Mouse (Mus musculus) CD8-positive naive resting alpha-beta T cell, adult 2 months (primary cell): Measurements from ENCODE around the gene Rtn4rl1.
A peak's percentile ranks its signal among the peaks of the same experiment; 100 is the strongest.
"Not testable (repeated sequence)": the region's sequence is repeated elsewhere in the genome, so short reads cannot be mapped to it uniquely, and the experiment has no call there.

Experiments used
- DNase-seq, 2 experiments: peaks; one replicate each; pipeline ENCODE4 v3.0.0; 2022; ENCODE audit warnings: low read depth in 2 of 2, low spot score in 2 of 2

Rtn4rl1 gene

DNA sequence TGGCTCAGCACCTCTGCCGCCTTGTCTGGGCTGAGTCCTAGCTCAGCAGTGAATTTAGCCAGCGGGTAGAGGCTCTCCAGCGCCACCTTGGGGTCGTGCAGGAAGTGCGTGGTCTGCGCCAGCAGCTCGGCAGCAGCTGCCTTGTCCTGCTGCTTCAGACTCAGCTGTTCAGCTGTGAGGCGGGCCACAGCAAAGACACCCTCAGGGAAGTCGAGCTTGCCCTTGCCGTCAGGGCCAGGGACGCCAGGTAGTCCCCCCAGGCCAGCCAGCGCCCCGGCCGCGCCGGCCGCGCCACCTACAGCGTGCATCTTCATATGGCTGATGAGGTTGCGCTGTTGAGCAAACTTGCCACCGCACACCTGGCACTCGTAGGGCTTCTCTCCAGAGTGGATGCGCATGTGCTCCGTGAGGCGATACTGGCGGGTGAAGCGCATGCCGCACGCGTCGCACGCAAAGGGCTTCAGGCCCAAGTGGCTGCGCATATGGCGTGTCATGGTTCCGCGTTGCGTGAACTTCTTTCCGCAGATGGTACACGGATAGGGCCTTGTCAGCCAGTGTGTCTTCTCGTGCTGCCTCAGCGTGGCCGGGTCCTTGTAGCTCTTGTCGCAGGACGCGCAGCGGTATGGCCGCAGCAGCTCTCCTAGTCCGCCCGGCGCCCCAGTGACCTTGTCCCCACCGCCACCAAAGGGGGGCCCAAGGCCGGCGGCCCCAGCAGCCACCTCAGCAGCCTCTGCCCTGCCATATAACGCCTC, 28.0 kb upstream of the Rtn4rl1 start:
- peak; percentile 73 to 84 for DNase-seq

DNA sequence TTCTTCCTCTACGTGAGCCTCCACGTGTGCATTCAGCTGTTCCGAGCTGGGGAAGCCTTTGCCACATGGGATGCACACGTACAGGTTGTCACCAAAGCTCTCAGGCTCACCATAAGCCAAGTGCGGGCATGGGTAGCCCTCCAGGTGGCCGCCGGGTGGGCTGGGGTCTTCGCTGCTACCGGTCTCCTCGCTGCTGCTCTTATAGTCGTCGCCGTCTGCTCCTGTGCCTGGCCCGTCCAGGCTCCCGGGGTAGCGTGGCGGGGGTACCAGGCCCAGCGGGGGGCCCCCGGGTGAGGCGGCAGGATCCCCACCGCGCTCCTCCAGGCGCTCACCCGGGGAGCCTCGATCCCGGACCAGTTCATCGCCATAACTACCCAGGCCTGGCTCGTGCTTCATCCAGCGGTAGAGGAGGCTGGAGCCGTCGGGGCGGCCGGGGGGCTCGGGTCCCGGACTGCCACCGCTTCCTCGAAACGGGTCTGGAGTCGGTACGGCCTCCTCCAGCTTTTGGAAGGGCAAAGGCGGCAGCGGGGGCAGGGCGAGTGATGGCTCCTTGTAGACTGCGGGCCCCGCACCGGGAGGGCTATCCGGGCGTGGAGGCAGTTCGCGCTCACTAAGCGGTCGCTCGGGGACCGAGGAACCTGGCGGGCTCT, 27.3 kb upstream of the Rtn4rl1 start:
- no peak for DNase-seq

DNA sequence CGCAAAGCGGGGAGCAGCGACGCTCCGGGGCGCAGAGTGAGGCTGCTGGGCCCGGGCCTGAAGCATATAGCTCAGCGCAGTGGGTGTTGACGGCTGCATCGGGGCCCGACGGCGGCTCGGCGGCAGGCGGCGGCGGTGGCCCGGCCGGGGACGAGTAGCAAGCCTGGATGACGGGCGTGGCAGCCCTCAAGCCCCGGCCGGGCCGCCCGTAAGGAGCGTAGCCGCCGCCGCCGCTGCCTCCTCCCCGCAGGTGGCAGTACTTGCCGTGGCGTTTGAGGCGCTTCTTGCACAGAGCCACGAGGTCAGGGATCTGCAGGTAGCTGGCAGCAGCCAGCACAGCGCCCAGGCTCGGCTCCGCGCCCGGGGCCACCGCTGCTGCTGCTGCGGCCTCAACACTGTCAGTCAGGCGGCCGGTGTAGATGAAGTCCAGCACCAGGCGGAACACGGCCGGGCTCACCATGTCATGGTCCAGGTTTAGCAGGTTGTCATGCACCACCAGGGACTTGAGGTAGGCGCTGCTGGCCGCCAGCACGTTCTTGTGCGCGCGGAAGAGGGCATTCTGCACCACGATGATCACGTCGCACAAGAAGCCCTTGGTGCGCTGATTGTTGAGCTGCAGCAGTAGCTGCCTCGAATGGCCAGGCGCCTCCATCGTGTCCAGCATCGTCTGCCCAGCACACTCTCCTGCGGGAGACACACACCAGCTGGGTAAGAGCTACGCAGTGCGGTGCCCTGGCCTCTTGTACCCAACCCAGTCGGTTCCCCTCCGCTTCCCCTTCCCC, 26.5 kb upstream of the Rtn4rl1 start:
- peak; percentile 28 to 29 for DNase-seq

DNA sequence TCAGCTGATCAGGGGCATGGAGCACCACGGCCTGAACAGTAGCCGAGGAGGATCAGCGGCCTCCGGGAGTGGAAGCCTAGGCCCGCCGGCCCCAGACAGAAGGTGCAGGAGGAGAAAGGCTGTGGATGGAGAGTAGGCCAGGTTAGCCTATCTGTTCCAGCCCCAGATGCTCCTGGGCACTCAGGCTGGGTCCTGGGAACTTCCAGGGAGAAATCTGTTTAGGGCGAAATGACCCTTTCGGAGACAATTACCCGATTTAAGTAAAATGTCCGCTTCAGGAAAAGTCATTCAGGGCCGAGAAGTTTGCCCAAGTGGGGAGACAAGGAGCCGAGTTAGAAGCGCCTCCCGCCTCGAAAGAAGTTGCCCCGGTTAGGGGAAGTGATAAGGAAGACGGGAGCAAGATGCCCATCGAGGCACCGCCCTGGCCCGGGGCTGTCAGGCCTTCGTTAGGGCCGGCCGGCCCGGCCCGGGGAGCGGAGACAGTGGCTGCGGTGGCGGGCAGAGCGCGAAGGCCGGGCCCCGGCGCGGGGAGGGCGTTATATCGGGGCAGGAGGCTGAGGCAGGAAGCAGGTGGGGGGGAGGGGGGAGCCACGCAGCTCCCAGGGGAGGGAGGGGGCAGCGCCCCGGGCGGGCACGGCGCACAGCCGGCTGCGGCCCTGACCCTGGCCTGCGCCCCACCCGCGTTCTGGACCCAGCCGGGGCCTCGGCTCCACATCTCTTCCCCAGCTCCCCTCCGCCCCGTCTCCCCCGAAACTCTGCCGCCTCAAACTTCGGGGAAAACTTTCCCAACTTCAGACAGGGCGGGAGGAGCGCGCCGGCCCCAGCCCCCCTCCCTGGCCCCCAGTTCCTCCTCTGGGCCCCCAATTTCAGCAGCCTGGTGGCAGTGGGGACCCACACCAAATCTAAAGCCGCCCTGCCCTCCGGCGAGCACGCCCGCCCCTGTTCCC, 25.7 kb upstream of the Rtn4rl1 start:
- no peak for DNase-seq

DNA sequence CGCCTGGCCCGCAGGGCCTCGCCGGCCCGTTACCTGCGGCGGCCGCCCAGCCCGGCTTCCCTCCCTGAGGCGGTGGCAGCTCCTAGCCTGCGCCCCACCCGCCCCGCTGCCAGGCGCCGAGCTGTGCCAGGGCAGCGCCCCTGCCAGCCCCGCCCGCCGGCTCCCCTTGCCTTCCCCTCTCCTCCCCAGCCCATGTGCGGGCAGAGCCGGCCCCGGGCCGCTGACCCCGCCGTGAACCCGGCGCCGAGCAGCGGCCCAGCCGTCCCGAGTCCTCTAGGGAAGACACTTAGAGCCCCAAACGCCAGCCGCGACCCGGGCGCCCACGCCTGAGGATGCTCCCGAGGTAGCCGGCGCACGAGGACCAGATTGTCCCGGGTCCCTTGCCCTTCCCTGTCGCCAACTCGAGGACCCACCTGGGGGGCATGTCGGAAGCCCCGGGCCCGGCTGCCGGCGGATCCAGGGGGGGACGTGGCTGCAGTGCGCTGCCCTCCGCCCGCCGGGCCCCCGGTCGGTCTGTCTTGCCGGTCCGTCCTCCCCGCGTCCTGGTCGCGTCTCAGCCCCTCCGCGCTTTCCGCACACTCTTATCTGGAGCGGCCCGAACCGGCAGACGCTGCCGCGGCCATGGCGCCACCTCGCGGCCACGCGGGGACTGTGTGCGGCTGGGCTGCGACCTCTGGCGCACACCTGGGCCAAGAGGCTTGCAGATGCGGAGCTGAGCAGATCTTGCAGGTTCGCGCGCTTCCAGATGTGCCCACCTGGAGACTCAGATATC, 24.8 kb upstream of the Rtn4rl1 start:
- peak; percentile 83 to 88 for DNase-seq

DNA sequence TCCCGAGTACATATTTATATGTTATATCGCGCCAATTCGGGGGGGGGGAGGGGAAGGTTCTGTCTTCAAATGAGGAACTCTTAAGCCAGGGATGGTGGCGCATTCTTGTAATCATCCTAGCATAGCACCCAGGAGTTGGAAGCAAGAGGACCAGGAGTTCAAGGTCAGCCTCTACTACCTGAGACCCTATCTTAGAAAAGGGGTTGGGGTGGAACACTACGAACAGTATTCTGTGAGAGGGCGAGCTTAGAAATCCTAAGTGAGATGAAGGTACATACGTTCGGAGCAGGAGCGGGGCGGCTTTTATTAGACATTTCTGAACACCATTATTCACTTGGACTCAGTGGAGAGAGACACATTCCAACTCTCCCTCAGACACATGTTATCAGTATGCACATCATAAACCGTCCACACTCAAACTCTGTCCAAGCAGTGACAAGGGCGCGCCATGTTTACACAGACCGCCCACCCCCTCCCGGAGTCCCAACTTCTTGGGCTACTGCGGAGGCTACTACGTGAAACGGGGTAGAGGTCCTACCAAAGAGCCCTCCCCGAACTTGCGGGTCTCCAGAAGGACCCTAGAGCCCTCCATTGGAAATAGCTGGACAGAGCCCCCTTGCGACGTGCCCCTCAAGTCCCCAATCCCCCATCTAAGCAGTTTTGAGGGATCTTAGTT, 24.0 kb upstream of the Rtn4rl1 start, which contains the start of gene Hic1:
Gene Hic1 (minus strand): TSS at position 115 of the 676 bp plus-strand sequence.
- no peak for DNase-seq

DNA sequence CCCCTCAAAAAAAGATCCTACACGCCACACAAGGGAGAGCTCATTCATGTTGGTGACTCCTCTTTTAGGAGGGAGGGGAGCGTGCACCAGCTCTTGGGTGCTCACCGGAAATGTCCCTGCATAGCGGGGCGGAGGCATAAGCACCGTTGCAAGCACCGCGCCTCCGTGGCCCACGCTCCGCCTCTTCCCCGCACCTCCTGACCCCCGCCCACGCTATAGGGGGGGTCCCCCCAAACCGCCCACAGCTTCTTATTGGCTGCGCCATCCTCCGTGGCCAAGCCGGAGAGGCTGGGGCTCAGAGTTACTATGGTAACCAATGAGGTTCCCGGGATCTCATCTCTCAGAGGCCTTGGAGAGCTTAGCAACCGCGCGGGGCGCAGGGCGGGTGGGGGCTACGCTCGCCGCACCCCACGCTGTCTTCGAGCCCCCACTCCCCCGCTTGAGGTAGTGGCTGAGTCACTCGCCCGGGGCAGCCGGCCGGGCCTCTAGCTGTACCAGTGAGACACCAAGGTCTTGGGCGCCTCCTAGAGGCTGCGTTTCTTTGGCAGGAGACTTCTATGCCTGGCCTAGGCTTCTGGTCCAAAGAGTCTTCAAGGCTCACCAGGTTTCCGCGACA, 23.3 kb upstream of the Rtn4rl1 start:
- DNase-seq: peak; percentile 74 to 84

DNA sequence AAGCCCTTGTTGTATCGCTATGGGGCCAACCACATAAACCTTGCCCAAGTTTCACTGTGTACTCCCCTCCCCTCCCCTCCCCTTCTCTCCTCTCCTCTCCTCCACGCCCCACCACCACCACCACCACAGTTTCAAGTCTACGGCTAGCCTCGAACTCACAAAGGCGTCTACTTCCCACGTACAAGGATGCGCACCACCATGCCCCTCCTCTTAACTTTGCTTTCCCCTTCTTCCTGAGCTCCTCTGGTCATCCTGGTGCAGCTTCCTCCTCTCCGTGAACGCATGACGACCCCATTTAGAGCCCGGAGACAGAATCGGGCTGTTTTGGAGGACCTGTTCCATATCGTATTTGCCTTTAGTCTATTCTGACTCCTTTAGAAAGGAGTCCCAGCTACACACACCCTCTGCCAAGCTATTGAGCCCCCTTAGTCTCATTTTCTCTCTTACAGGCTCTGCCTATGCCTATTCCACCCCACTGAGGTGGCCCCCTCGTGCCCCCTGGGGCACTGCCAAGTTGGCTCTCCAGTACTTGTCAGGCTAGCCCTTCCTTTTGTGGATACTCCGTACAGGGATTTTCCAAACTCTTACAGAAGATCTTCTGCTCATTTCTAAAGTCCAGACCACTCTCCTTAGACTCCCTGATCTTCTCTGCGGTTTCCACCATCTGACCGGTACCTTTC, 22.3 kb upstream of the Rtn4rl1 start:
- no peak for DNase-seq

DNA sequence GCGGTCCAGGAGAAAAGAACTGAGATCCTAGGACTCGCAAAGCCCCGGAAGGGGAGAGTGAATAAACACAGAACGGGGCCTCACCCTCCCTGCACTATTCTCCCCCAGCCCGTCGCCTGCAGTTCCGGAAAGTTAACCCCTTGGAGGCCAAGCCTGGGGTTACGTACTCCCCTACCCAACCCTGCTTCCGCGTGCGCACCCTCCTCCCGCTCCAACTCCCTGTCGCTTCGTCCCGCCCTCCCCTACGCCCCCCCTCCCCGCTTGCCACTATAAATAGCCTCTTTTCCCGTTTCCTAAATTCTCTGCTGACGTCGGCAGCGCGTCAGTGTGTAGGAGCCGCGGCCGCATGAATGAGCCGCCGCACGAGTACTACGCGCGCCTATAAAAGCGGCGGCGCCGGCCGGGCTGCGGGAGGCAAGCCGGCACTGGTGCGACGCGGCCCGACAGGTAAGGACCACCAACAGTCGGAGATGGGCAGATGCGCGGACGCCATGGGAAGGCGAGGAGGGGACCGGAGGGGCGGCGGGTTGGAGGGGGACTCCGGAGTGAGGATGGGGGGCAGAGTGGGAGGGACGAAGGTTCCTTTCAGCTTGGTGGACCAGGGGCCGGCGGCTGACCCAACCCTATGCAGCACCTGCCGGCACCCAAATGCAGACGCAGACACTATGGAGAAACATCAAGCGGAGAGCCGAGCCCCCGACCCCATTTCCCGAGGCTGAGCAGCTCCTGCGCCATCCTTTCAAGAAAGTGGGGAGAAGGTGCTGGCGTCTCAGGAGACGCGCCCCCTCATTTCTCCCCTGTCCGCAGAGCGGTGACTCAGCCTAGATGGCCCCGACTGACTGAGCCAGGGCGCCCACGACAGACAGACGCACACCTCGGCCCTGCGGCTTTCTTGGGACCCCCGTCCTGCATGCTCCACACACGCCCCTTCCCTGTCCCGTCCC, 21.2 kb upstream of the Rtn4rl1 start:
- DNase-seq: peak in 1 of 2 experiments; percentile 19

DNA sequence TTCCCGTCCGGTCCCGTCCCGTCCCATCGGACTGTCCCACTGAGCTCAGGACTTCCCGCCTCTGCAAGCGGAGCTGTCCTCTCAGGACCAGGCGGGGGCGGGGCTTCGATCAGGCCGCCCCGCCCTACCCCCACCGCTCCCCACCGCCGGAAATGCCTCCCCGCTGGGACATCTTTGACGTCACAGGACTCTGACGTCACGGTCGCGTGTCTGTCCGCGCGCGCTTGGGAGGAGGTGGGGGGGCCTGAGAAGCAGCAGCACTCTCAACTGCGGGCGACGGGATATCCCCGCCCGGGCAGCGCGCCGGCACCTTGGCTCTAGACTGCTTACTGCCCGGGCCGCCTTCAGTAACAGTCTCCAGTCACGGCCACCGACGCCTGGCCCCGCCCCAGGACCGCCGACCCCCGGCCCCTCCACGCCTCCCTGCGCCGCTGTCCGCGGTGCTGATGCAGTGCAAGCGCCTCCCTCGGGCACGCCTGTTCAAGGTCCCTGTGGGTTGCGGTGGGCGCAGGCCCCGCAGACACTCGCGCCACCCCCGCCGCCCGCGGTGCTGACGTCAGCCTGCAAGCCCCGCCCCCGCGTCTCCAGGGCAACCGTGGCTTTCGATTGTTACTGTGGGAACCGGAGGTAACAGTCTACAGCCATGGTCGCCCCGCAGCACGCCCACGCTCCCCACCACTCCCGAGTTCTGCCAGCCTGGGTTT, 20.3 kb upstream of the Rtn4rl1 start:
- DNase-seq: peak; percentile 99 to 100

DNA sequence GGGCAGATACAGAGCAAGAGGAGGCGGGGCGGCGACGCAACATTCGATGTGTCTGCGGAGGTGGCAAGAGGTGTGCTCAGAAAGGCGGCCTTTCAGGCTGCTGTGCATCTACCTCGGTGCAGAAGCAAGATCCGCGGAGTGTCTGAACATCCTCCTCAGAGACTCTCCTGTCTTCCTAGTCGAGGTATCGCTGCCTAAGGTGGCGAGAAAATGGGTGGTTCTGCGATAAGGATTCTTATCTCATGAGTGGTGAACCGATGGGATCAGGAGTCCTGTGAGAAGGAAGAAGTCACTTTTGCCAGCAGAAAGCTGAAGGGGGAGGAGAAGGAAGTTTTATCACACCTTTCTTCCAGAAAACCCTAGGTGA, 19.8 kb upstream of the Rtn4rl1 start:
- no peak for DNase-seq

DNA sequence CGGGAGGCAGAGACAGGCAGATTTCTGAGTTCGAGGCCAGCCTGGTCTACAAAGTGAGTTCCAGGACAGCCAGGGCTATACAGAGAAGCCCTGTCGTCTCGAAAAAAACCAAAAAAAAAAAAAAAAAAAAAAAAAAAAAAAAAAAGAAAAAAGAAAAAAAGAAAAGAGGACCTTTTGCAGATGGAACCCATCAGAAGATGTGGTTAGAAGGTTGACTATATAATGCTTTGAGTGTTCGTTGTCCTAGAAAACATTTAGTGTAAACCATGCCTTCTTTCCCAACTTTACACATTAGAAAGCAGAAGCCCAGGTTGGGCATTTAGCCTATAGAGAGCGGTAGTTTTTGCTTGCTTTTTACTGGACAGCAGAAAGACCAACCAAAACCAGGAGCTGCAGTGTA, 19.0 kb upstream of the Rtn4rl1 start:
- not testable (repeated sequence) for DNase-seq

DNA sequence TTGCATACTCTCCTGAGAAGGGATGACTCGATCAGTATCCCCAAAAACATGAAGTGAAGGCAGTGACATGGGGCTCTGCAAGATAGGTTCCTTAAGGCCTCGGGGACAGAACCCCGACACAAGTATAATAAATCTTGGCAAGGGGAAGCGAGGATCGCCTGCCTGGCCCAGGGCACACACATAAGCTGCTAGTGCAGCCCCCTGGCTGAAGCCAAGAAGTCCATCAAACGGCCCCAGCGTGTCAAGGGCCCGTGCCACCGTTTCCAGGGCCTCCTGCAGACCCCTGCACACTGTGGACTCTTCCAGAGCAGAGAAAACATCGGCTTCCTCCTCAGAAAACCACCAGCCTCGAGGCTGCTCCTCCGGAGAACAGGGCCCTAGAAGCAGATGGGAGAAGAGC, 15.6 kb upstream of the Rtn4rl1 start:
- DNase-seq: no peak

DNA sequence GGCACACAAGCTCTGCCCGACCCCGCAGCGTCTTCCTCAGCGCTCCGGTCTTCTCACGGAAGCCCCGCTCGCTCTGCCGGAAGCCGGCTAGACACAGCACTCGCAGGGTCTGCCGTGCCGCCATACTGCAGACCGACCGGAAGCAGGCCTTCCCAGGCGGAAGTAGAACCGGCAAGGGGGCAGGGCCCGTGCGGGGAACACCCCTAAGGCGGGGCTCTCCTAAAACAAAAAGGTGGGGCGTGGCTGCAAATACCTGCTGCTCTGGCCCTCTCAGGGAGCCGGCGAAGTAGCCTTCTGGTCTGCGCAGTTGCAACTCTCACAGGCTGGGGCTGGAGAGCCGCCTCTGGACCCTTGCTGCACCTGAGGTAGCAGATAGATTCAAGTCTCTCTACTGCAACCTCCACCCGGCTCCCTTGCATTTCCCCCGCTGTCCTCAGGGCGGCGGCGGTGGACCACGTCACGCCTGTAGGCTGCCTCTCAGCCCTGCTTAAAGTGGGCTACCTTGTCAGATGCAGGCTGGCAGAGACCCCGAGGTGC, 14.8 kb upstream of the Rtn4rl1 start, which contains the start of gene Ovca2:
Gene Ovca2 (minus strand): TSS at position 164 of the 537 bp plus-strand sequence.
- DNase-seq: peak; percentile 86 to 94

DNA sequence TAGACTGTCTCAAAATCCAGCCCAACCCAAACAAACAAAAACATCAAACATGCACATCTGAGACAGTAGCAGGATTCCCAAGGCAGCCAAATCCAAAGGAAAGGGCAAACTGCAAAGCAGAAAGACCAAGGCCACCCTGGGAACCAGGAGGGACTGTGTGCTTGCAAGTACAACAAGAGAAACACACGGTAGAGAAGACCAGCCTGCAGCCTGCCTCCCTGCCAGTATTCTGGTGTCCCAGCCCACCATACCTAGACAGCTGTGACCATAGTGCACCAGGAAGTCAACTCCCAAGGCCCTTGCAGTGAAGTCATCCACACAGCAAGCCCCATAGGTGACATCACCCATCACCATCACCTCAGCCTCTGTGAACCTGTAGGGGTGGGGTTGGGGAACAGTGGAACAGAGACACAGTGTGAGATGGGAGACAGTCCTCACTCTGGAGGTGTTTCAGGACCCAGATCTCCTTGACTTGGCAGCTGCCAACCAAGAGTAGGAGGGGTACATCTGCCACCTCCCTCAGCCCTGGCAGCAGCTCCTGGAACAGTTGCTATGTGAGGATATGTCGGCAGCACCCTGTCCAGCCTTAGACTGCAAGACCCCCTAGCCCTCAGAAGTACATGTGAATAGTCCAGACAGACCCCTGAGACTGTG, 9.5 kb upstream of the Rtn4rl1 start:
- DNase-seq: no peak

DNA sequence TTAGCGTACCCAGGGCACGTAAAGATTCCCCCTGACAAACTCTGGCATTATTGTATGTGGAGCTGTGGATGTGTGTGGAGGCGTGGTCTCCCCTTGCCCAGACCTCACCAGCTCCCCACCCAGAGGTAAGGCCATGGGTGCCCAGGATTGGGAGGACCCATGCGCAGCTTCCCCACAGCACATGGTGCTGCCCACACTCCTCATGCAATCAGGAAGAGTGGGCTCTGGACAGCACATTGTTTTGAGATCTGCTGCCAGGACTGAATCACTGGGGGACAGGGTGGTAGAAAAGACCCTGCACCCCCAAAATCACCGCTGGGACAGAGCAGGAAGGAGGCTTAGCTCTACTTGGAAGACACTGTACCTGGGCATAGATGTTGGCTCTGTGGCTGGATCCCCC, 9.0 kb upstream of the Rtn4rl1 start:
- no peak for DNase-seq
